Mouse (Mus musculus) forebrain, embryonic 15.5 days (tissue): ENCODE data around the gene Loxl3. TPM values are rescaled to one million over a fixed set of nuclear protein-coding genes. Genes with fewer than 3 reads are reported as not detected.

Experiments
- ATAC-seq: fragments of 200-750 bp; cut with Nextera tagmentation; replicated peaks from 2 replicates; pipeline ENCODE4 v1.8.0; 2017; ENCODE audit warnings: mild to moderate bottlenecking, moderate TSS enrichment, moderate library complexity
- H3K27ac ChIP-seq: fragments of 300-500 bp; sonication (generic); replicated peaks from 2 replicates; pipeline ENCODE4 v1.5.1; 2015; ENCODE audit warnings: mild to moderate bottlenecking, inconsistent platforms
- H3K27me3 ChIP-seq: fragments of 300-500 bp; sonication (generic); 2 replicates; pipeline ENCODE4 v1.6.1; 2015; ENCODE audit warnings: inconsistent platforms
- H3K36me3 ChIP-seq: fragments of 300-500 bp; sonication (generic); 2 replicates; pipeline ENCODE4 v1.6.1; 2015; ENCODE audit warnings: mild to moderate bottlenecking, inconsistent platforms
- H3K4me1 ChIP-seq: fragments of 300-500 bp; sonication (generic); 2 replicates; pipeline ENCODE4 v1.6.1; 2015; ENCODE audit warnings: inconsistent platforms
- H3K4me2 ChIP-seq: fragments of 300-500 bp; sonication (generic); replicated peaks from 2 replicates; pipeline ENCODE4 v1.6.1; 2015; ENCODE audit warnings: mild to moderate bottlenecking, inconsistent platforms
- H3K4me3 ChIP-seq: fragments of 300-500 bp; sonication (generic); 2 replicates; pipeline ENCODE4 v1.5.1; 2015; ENCODE audit warnings: mild to moderate bottlenecking, inconsistent platforms
- H3K9ac ChIP-seq: fragments of 300-500 bp; sonication (generic); replicated peaks from 2 replicates; pipeline ENCODE4 v1.6.1; 2015; ENCODE audit warnings: mild to moderate bottlenecking, inconsistent platforms
- H3K9me3 ChIP-seq: fragments of 300-500 bp; sonication (generic); 2 replicates; pipeline ENCODE4 v1.6.1; 2016; ENCODE audit warnings: inconsistent platforms
- WGBS: fragments of 180-500 bp; shearing (Covaris S2); methylation state at CpG from one replicate; pipeline ENCODE4 v1.1.7; 2015; ENCODE audit warnings: mixed read lengths; 5-methylcytosine and 5-hydroxymethylcytosine counted together
- polyA plus RNA-seq: library from polyadenylated mRNA; unstranded; fragments of >200 nt; fragmentation: Nextera tagmentation; extraction: Ambion mirVana; gene quantifications from 2 replicates; pipeline ENCODE4 v1.2.1, GENCODE M21; 2015

Gene Loxl3
- polyA plus RNA-seq, 1 experiment from 2014 or later: 6.3 TPM

DNA sequence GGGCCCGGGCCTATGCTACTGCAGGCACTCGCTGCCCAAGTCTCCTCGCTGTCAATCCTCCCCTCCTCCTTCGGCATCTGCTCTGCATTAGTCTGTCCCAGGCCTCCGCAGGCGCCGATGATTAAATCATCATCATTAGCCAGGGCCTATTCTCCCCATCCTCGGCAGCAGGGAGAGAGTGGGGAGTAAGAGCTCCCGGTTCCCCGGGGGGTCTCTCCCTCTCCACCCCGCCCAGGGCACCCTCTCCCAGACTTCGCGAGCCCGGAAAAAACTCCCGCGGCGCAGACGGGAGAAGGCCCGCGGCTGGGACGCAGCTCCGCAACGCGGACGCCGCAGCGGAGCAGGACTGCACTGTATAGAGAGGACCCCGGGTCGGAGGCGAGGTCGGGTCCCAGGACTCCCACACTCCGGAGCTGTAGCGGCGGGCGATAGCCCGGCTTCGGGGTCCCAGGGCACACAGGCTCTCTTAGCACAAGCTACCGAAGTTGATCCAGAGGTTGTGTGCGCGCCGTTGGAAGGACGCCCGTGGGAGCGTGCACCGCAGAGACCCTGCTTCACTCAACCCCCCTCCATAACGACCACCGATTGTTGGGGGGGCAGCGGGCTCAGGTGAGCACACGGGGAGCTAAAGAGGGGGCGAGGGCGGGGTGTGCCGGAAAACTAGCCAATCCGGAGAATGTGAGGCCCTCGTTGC, 43.8 kb downstream of the Loxl3 start, which contains the start of gene Pcgf1:
TSS of gene Pcgf1 (plus strand) at position 240 of the 694 bp plus-strand sequence.
- Histone ChIP-seq H3K27me3 (peaks cover 47% of the 10 kb centered on the region), H3K4me3 (peak within 1 kb of the TSS; percentile 80), H3K27ac (peak within 1 kb of the TSS; percentile 92), H3K4me2 (peak within 1 kb of the TSS; percentile 97), H3K9me3 (no peaks in the 10 kb centered on the region), H3K4me1 (peaks cover 22% of the 10 kb centered on the region), H3K9ac (peak within 1 kb of the TSS; percentile 83), H3K36me3 (peaks cover 10% of the 10 kb centered on the region)
- under 1% methylated on average over 54 of the region's 54 CpGs for WGBS
- ATAC-seq: peak; percentile 78

DNA sequence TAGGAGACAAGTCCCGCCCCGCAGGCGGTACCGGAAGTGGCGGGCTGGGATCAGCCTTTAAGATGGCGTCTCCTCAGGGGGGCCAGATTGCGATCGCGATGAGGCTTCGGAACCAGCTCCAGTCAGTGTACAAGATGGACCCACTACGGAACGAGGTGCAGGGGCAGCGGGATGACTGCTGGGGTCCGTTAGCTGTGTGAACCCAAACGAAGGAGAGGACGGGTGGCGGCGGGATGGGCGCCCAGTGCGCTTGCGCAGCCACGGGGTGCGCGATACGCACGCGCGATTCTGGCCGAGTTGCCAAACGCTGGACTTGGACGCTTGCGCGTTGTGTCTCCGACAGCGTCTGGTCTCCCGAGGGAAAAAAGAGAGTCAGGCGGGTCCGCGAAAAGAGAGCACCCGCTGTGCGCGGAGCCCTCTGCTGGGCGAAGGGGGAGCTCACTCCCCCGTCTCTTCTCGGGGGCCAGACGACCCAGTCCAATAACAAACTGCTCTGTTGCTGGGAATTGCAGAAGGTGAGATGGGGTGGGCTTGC, 44.4 kb downstream of the Loxl3 start:
- under 1% methylated on average over 46 of the region's 46 CpGs for WGBS
- Histone ChIP-seq H3K36me3 (peaks cover 10% of the 10 kb centered on the region), H3K27me3 (peaks cover 49% of the 10 kb centered on the region), H3K9ac (peak overlapping the region; percentile 83), H3K4me3 (peak overlapping the region; percentile 80), H3K27ac (peak overlapping the region; percentile 92), H3K9me3 (no peaks in the 10 kb centered on the region), H3K4me1 (peaks cover 22% of the 10 kb centered on the region), H3K4me2 (peak overlapping the region; percentile 77)
- peak; percentile 93 for ATAC-seq

DNA sequence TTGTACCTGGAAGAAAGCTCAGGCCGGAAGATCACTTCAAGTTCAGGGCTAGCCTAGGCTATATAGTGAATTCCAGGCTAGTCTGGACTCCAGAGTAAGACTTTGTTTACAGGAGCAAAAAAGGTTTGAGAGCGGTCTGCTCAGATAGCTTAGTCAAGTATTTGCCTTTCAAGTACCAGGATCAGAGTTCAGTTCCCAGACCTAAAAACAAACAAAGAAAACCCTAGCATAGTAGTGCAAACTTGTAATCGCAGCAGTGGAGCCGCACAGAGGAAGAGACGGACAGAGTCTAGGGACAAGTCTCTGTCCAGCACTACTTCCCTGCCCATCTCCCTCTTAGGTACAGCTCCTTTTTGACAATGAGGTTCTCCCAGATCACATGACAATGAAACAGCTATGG, 46.2 kb downstream of the Loxl3 start:
- Histone ChIP-seq H3K4me1 (peaks cover 22% of the 10 kb centered on the region), H3K4me3 (no peak overlapping the region), H3K36me3 (peaks cover 10% of the 10 kb centered on the region), H3K9me3 (no peaks in the 10 kb centered on the region), H3K4me2 (no peak overlapping the region), H3K27me3 (peaks cover 49% of the 10 kb centered on the region), H3K27ac (no peak overlapping the region), H3K9ac (no peak overlapping the region)
- no peak for ATAC-seq
- 97% methylated on average over 5 of the region's 5 CpGs for WGBS

DNA sequence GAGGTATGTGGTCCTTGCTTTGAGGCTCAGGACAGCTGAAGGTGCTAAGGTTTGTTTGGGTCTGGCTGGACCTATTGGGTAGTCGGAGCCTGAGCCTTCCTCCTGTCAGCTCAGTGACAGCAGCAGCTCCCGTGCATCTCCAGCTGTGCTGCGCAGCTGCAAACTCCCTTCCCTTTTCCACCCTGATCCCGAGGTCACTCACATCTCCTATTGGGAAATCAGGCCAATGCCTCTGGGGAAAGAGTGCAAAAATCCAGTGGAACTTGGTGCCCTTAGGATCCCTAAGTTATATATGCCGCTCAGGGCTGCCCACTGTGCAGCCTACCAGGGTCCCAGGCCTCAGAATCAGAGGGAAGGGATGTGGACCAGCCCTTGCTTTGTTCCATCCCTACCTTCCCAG, 49.5 kb downstream of the Loxl3 start:
- H3K27ac ChIP-seq: no peak overlapping the region
- no peak overlapping the region for H3K4me2 ChIP-seq
- H3K36me3 ChIP-seq: peaks cover 10% of the 10 kb centered on the region
- H3K4me3 ChIP-seq: no peak overlapping the region
- H3K27me3 ChIP-seq: peaks cover 63% of the 10 kb centered on the region
- H3K9ac ChIP-seq: no peak overlapping the region
- peaks cover 23% of the 10 kb centered on the region for H3K4me1 ChIP-seq
- no peak for ATAC-seq
- 14% methylated on average over 5 of the region's 5 CpGs for WGBS
- no peaks in the 10 kb centered on the region for H3K9me3 ChIP-seq

DNA sequence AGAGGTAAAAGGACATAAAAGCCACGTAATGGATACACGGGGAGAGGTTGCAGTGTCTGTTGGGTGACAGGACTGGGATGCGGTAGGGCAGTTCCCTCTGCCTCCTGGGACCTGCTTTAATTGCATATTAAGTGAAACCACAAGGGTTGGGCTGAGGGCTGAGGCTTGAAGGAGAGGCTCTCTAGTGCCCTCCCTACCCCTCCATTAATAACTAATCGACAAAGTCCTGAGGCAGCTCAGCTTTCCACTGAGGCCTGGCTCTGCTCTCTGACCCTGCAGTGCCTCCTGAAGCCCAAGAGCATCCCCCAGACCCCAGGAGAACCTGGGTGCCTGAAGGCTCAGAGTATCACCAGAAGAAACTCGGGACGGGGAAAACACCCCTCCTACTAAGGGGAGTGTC, 50.5 kb downstream of the Loxl3 start:
- Histone ChIP-seq H3K4me1 (peaks cover 15% of the 10 kb centered on the region), H3K9ac (no peak overlapping the region), H3K4me2 (no peak overlapping the region), H3K27ac (no peak overlapping the region), H3K4me3 (no peak overlapping the region), H3K9me3 (no peaks in the 10 kb centered on the region), H3K27me3 (peaks cover 71% of the 10 kb centered on the region), H3K36me3 (peaks cover 10% of the 10 kb centered on the region)
- WGBS: 6% methylated on average over 6 of the region's 6 CpGs
- no peak for ATAC-seq

DNA sequence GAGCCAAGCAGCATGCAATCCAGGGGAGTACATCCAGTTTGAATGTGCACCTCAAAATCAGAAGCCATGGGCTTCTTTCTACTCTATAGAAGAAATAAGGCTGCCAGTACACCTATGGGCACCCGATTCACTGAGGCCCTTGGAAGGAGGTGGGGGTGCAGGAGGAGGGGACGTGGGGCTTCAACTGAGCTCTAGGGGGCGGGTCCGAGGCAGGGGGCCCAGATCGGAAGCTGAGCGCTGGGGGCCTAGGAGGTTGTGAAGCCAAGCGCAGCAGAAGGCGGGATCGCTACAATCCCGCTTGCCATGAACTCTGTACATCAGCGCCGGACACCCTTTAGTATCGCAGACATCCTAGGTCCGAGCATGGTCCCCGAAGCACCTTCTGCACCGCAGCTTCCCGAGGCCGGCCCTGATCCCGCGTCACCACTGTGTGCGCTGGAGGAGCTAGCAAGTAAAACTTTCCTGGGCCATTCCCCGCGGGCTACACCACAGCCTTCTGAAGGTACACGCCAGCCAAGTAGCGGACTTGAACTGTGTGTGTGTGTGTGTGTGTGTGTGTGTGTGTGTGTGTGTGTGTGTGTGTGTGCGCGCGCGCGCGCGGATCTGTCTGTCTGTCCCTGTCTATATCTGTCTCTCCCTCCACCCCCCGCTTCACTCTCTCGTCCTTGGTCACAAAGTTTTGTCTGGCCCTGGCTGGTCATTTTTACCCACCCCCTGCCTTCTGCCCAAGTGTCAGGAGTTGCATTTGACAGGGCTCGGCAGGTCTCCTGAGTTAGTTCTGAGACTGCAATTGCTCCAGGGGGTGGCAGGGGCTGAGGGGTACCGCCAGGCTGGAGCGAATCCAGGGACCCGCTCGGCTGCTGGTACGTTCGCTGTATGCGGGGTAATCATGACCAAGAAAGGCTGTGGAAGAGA, 52.4 kb downstream of the Loxl3 start, which contains the start of gene Lbx2:
TSS of gene Lbx2 (plus strand) at position 247 of the 915 bp plus-strand sequence.
- H3K4me3 ChIP-seq: no peak within 1 kb of the TSS
- H3K9me3 ChIP-seq: no peaks in the 10 kb centered on the region
- H3K4me1 ChIP-seq: peaks cover 7% of the 10 kb centered on the region
- no peak for ATAC-seq
- H3K4me2 ChIP-seq: no peak within 1 kb of the TSS
- whole genome bisulfite sequencing: 1% methylated on average over 42 of the region's 42 CpGs
- no peak within 1 kb of the TSS for H3K9ac ChIP-seq
- H3K27ac ChIP-seq: no peak within 1 kb of the TSS
- peaks cover 86% of the 10 kb centered on the region for H3K27me3 ChIP-seq
- H3K36me3 ChIP-seq: peaks cover 4% of the 10 kb centered on the region

DNA sequence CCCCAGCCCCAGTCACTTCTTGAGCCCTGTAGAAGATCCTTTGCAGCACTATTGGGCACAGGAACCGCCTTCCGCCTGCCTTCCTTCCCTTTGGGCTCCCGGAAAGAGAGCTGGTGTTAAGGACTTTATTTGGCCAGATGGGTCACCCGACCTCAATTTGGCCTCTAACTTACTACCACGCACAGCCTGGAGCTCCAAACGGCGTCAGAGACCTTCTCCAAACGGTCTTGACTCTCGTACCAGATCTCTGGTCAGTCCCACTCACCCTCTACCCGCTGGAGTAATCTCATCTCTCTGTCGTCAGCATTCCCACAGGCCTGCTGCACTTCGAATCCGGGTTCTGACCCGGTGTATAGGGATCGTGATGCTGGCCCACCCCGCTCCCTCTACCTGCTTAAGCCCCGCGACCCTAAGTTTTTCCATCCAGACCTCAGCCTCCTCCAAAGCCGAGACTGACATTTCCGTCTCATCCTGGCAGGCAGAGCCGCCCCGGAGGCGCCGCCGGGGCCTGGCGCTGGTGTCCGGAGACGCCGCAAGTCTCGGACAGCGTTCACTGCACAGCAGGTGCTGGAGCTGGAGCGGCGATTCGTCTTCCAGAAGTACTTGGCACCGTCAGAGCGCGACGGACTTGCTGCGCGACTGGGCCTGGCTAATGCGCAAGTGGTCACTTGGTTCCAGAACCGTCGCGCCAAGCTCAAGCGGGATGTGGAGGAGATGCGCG, 53.4 kb downstream of the Loxl3 start:
- Histone ChIP-seq H3K36me3 (no peaks in the 10 kb centered on the region), H3K4me2 (no peak overlapping the region; the same call in 1 of the 2 replicates), H3K4me3 (0 out of 2 replicates have a peak overlapping the region, but pooled peaks have one; percentile 2), H3K4me1 (peaks cover 7% of the 10 kb centered on the region), H3K27ac (no peak overlapping the region), H3K9ac (no peak overlapping the region), H3K27me3 (peaks cover 82% of the 10 kb centered on the region), H3K9me3 (no peaks in the 10 kb centered on the region)
- 1% methylated on average over 47 of the region's 47 CpGs for WGBS
- no peak for ATAC-seq

DNA sequence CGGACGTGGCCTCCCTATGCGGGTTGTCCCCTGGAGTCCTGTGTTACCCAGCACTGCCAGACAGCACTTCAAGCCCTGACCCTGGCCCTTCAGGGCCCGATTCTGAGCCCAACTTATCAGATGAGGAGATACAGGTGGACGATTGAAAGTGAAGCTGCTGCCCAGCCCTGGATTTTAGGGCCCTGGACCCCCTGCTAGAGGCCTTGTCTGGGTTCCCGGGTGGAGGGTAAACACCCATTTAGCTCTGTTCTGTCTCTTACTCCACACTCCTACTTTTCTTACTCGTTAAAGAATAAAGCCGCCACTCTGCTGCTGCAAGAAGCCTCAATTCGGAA, 53.9 kb downstream of the Loxl3 start:
- H3K27me3 ChIP-seq: peaks cover 77% of the 10 kb centered on the region
- H3K27ac ChIP-seq: no peak overlapping the region
- no peak overlapping the region for H3K4me2 ChIP-seq
- no peak for ATAC-seq
- H3K9me3 ChIP-seq: no peaks in the 10 kb centered on the region
- peaks cover 7% of the 10 kb centered on the region for H3K4me1 ChIP-seq
- no peak overlapping the region for H3K4me3 ChIP-seq
- no peak overlapping the region for H3K9ac ChIP-seq
- whole genome bisulfite sequencing: 5% methylated on average over 9 of the region's 9 CpGs
- no peaks in the 10 kb centered on the region for H3K36me3 ChIP-seq

DNA sequence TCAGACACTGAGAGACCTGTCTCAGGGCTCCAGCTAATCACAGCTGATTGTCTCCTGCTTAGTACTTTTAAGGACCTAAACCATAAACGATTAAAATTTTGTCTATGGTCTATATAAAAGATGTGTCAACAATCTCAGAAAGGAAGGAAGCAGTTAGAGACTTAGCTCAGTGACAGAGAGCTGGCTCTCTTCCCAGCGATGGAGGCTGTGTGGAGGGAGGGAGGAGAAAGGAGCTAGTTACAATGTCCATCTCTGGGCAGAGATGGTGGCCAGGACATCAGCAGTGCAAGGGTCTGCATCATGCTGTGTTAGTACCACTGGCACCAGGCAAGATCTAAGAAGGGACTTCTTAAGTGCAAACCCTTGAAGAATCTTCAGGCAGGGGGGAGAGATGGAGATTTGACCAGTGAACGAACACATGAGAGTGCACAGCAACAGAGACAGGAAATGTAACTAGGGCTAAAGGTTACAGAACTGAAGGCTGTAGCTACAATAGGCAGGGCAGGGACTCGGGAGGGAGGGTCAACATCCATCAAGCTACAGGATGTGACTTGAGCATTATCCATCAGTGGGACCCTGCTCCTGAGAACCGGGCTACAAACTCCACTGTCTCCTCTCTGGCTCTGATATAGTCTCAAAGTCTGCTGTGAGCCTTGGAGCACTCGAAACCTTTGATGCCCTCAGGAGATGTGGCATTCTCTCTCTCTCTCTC, 58.6 kb downstream of the Loxl3 start:
- Histone ChIP-seq H3K27ac (no peak overlapping the region), H3K27me3 (peaks cover 37% of the 10 kb centered on the region), H3K9me3 (no peaks in the 10 kb centered on the region), H3K4me1 (peaks cover 1% of the 10 kb centered on the region; the same call in 1 of the 2 replicates), H3K4me2 (no peak overlapping the region), H3K36me3 (no peaks in the 10 kb centered on the region), H3K4me3 (no peak overlapping the region), H3K9ac (no peak overlapping the region)
- ATAC-seq: no peak
- WGBS: 56% methylated on average over 6 of the region's 6 CpGs

DNA sequence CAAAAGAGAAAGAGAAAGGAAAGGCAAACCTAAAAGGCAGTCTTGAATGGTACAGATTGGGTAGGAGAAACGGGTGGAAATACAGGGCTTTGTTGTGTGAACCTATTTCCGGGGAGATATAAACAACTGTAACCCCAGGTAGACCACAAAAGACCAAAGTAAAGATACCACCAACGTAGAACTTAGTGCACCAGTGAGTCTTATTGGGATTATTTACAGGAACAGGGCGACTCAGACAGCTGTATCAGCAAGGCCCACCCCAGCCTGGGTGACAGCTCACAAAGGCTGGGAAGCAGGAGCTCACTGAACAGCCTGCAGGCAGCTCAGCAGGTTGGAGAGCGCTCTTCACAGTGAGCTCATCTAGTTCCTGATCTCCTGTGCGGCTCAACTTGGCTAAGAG, 62.0 kb downstream of the Loxl3 start:
- Histone ChIP-seq H3K27me3 (peaks cover 8% of the 10 kb centered on the region; the same call in 1 of the 2 replicates), H3K9ac (no peak overlapping the region), H3K36me3 (no peaks in the 10 kb centered on the region), H3K4me1 (peaks cover 3% of the 10 kb centered on the region), H3K4me2 (no peak overlapping the region), H3K9me3 (no peaks in the 10 kb centered on the region), H3K4me3 (no peak overlapping the region), H3K27ac (no peak overlapping the region)
- no peak for ATAC-seq
- 43% methylated on average over 6 of the region's 6 CpGs for WGBS

DNA sequence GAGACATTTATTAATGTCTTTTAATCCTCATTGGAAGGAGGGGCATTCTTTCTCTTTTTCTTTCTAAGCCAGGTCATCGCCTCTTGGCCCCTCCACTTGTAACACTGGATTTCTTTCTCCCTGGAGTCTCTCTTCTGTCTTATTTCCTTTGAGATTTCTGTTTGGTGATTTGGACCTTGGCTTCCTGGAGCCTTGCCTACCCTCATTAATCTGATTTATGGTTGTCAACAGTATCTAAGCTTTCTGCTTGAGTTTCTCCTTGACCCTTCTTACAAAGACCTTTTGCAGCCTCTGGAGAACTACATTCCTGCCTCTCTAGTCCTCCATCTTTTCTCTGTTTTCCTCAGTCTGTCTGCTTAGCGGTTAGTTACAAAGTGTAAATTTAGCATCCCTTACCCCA, 64.4 kb downstream of the Loxl3 start:
- Histone ChIP-seq H3K4me1 (peaks cover 22% of the 10 kb centered on the region), H3K36me3 (no peaks in the 10 kb centered on the region), H3K27ac (no peak overlapping the region), H3K4me3 (no peak overlapping the region), H3K9ac (no peak overlapping the region), H3K4me2 (no peak overlapping the region), H3K27me3 (peaks cover 8% of the 10 kb centered on the region; the same call in 1 of the 2 replicates), H3K9me3 (no peaks in the 10 kb centered on the region)
- 85% methylated on average over 2 of the region's 2 CpGs for WGBS
- no peak for ATAC-seq
